Mouse (Mus musculus): Measurements from ENCODE around the gene Olfr170. TPM values are rescaled to one million over a fixed set of nuclear protein-coding genes. Genes with fewer than 3 reads are reported as not detected.
"Not testable (repeated sequence)": the region's sequence is repeated elsewhere in the genome, so short reads cannot be mapped to it uniquely, and the experiment has no call there.

The Olfr170 gene
- total RNA-seq (2017), result not detected in 2 replicates

- not testable (repeated sequence) for ATAC-seq (replicated peaks; ENCODE audit: low read depth, poor library complexity, severe bottlenecking)
These were observed at the start of gene Olfr170 for GRCm38 (mm10) chr16:19611782-19612181. Gene Olfr170 (minus strand): TSS chr16:19611882.

GRCm38 (mm10) chr16:19629816-19630215 lies 18.1 kb upstream of the Olfr170 start, which contains the start of gene Olfr171:
Gene Olfr171 (minus strand): TSS chr16:19629916.
- no peak for ATAC-seq (replicated peaks; ENCODE audit: low read depth, poor library complexity, severe bottlenecking)

DNA sequence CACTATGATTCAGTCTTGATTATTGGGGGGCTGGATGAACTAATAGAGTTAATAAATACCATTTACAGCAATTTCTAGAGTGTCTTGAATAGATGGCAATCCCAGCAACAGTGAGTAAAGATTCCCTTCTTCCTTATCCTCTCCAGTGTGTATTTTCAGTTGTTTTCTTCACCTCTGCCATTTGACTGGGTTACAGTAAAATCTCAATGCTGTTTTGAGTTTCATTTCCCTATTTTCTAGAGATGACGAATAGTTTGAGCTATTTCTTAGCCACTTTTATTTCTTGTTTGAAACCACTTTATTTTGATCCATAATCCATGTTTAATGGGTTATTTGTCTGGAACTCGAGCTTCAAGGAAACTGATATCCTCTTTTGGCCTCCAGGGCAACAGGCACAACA lies 8.5 kb downstream of the Olfr170 start:
- ATAC-seq (replicated peaks; ENCODE audit: low read depth, poor library complexity, severe bottlenecking), result no peak

- not testable (repeated sequence) for ATAC-seq (replicated peaks; ENCODE audit: low read depth, poor library complexity, severe bottlenecking)
These were observed 40.0 kb downstream of the Olfr170 start, which contains the start of gene Olfr169 for GRCm38 (mm10) chr16:19571709-19572108. Gene Olfr169 (minus strand): TSS chr16:19571809.

Other genes with a start within 250 kb of the Olfr170 start
- gene Olfr165, start 188.7 kb downstream of the Olfr170 start, total RNA-seq (2017), result not detected in 2 replicates
- gene Olfr166, start 128.2 kb downstream of the Olfr170 start, total RNA-seq (2017), result not detected in 2 replicates
- gene Olfr167, start 89.6 kb downstream of the Olfr170 start, total RNA-seq (2017), result not detected in 2 replicates
- not detected in 2 replicates for gene Olfr168, start 76.3 kb downstream of the Olfr170 start, total RNA-seq (2017)
- gene Olfr169, start 40.1 kb downstream of the Olfr170 start, total RNA-seq (2017), result not detected in 2 replicates
- gene Olfr171, start 18.0 kb upstream of the Olfr170 start, total RNA-seq (2017), result not detected in 2 replicates
- gene Lamp3, start 94.5 kb upstream of the Olfr170 start, total RNA-seq (2017), result 0.14 and 0.15 TPM in 2 replicates
- 24.2 and 29.3 TPM in 2 replicates for gene B3gnt5, start 148.3 kb upstream of the Olfr170 start, total RNA-seq (2017)

Measured in common myeloid progenitor, adult 5-6 weeks (primary cell).